Mouse (Mus musculus) limb, embryonic 12.5 days (tissue): ENCODE results near the gene Slc41a2. TPM values are rescaled to one million over a fixed set of nuclear protein-coding genes. Genes with fewer than 3 reads are reported as not detected.

ENCODE experiments used
- ATAC-seq: fragments of 200-750 bp; cut with Nextera tagmentation; 2 replicates; pipeline ENCODE4 v1.8.0; 2017; ENCODE audit warnings: low read depth, moderate TSS enrichment; ENCODE audit not compliant: insufficient number of reproducible peaks, insufficient read depth, low FRiP score, low TSS enrichment
- H3K27ac ChIP-seq: fragments of 300-500 bp; sonication (generic); 2 replicates; pipeline ENCODE4 v1.5.1; 2016; ENCODE audit warnings: mild to moderate bottlenecking, moderate library complexity
- H3K27me3 ChIP-seq: fragments of 300-500 bp; sonication (generic); 2 replicates; pipeline ENCODE4 v1.6.1; 2016; ENCODE audit warnings: mild to moderate bottlenecking, moderate library complexity
- H3K36me3 ChIP-seq: fragments of 300-500 bp; sonication (generic); 2 replicates; pipeline ENCODE4 v1.6.1; 2016; ENCODE audit warnings: mild to moderate bottlenecking, moderate library complexity
- H3K4me1 ChIP-seq: fragments of 300-500 bp; sonication (generic); replicated peaks from 2 replicates; pipeline ENCODE4 v1.6.1; 2016
- H3K4me2 ChIP-seq: fragments of 300-500 bp; sonication (generic); 2 replicates; pipeline ENCODE4 v1.6.1; 2016; ENCODE audit warnings: mild to moderate bottlenecking, moderate library complexity
- H3K4me3 ChIP-seq: fragments of 300-500 bp; sonication (generic); replicated peaks from 2 replicates; pipeline ENCODE4 v1.5.1; 2016; ENCODE audit warnings: mild to moderate bottlenecking
- H3K9ac ChIP-seq: fragments of 300-500 bp; sonication (generic); replicated peaks from 2 replicates; pipeline ENCODE4 v1.6.1; 2016; ENCODE audit warnings: mild to moderate bottlenecking, moderate library complexity
- H3K9me3 ChIP-seq: fragments of 300-500 bp; sonication (generic); 2 replicates; pipeline ENCODE4 v1.6.1; 2016; ENCODE audit warnings: mild to moderate bottlenecking, moderate library complexity
- WGBS: fragments of 180-500 bp; shearing (Covaris S2); methylation state at CpG from one replicate; pipeline ENCODE4 v1.1.7; 2016; 5-methylcytosine and 5-hydroxymethylcytosine counted together
- polyA plus RNA-seq: library from polyadenylated mRNA; unstranded; fragments of >200 nt; fragmentation: Nextera tagmentation; extraction: Ambion mirVana; gene quantifications from 2 replicates; pipeline ENCODE4 v1.2.1, GENCODE M21; 2016

Gene Slc41a2
- polyA plus RNA-seq, 1 experiment from 2014 or later: 0.44 TPM

DNA sequence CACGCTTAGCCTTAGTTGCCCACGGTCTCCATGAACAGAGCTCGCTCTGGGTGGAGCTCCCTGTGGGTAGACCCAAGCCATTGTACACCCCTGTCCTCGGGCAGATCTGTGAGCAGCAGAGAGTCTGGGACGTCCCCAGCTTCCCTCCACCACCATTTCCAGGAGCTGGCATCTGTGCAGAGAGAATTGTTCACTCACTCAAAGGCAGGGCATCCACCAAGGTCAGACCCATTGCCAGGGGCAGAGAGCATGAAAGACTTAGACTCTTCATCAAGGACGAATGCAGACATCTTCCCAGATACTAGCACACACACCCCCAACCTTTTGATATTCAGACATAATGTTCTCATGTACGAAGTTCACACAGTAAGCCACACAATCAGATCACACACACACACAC, 136.2 kb downstream of the Slc41a2 start:
- H3K9me3 ChIP-seq: no peaks in the 10 kb centered on the region
- H3K4me3 ChIP-seq: no peak overlapping the region
- H3K36me3 ChIP-seq: no peaks in the 10 kb centered on the region
- H3K4me2 ChIP-seq: no peak overlapping the region
- WGBS: 83% methylated on average over 7 of the region's 7 CpGs
- no peak overlapping the region for H3K27ac ChIP-seq
- no peak for ATAC-seq
- no peaks in the 10 kb centered on the region; the same call in 1 of the 2 replicates for H3K27me3 ChIP-seq
- no peak overlapping the region for H3K9ac ChIP-seq
- H3K4me1 ChIP-seq: no peaks in the 10 kb centered on the region

DNA sequence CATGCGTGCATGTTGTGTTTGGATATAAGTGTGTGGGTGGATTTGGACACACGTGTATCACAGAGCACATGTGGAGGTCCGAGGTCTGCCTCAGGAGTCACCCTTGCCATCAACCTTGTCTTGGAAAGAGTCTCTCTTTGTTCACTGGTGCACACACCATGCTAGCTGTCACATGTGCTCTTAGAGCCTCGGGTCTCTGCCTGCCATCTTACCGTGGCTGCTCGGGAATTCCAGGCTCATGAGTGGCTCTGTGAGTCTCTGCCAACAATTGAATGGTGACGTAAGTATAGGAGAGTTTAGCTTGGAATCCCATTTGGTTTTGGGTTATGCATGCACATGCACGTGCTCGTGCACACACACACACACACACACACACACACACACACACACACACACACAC, 138.4 kb downstream of the Slc41a2 start:
- no peak overlapping the region for H3K4me2 ChIP-seq
- H3K4me1 ChIP-seq: no peaks in the 10 kb centered on the region
- no peaks in the 10 kb centered on the region; the same call in 1 of the 2 replicates for H3K27me3 ChIP-seq
- H3K9ac ChIP-seq: no peak overlapping the region
- no peak overlapping the region for H3K4me3 ChIP-seq
- no peak overlapping the region for H3K27ac ChIP-seq
- H3K36me3 ChIP-seq: no peaks in the 10 kb centered on the region
- 91% methylated on average over 9 of the region's 9 CpGs for WGBS
- H3K9me3 ChIP-seq: no peaks in the 10 kb centered on the region
- ATAC-seq: no peak

DNA sequence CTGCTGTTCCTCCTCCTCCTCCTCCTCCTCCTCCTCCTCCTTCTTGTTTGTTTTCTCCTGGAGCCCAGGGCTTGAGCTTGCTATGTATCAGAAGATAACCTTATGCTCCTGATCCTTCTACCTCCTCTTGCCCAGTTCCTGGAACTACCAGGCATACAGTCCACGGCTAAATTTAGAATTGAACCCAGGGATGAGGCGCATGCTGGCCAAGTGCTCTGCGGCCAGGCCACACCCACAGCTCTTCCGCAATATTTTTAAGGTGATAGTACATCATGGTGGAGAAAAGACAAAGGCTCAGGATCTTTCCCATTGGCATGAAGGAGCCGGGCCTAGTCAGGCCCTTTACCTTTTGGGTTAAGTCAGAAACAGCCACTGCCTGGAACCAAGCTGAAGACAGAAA, 139.0 kb downstream of the Slc41a2 start:
- no peaks in the 10 kb centered on the region for H3K36me3 ChIP-seq
- H3K4me3 ChIP-seq: no peak overlapping the region
- peaks cover 3% of the 10 kb centered on the region; the same call in 1 of the 2 replicates for H3K4me1 ChIP-seq
- 88% methylated on average over 5 of the region's 5 CpGs for WGBS
- H3K27ac ChIP-seq: no peak overlapping the region
- ATAC-seq: no peak
- no peak overlapping the region for H3K4me2 ChIP-seq
- no peak overlapping the region for H3K9ac ChIP-seq
- H3K9me3 ChIP-seq: no peaks in the 10 kb centered on the region
- no peaks in the 10 kb centered on the region; the same call in 1 of the 2 replicates for H3K27me3 ChIP-seq

DNA sequence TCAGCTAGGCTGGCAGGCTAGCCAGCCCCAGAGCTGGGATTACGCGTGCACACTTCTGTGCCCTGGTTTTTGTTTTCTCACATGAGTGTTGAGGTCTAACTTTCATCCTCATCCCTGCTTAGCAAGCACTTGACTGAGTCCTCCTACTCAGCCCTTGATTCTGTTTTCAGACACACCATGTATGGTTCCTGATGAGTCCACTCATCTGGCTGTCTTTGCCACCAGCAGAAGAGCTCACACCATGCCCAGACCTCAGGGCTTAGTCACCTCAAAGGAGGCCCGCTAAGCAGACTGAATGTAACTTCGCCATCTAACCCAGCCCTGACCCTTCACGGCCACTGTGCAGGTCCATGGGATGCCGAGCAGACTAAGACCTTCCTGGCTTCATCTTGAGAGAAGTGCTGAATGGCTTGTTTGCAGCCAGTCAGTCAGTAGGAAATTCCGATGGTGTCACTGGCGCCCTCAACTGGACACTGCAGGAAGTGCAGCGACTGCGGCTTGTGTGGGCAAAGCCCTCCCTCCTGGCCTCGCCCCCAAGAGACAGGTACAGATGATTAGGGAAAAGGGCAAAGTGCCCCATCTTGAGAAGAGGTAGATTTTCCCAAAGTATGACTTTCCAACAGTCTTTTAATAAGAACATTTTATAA, 139.9 kb downstream of the Slc41a2 start:
- Histone ChIP-seq H3K4me2 (no peak overlapping the region), H3K36me3 (no peaks in the 10 kb centered on the region), H3K9ac (no peak overlapping the region), H3K27ac (no peak overlapping the region), H3K27me3 (no peaks in the 10 kb centered on the region), H3K4me3 (no peak overlapping the region), H3K9me3 (no peaks in the 10 kb centered on the region), H3K4me1 (peaks cover 7% of the 10 kb centered on the region; the same call in 1 of the 2 replicates)
- no peak for ATAC-seq
- WGBS: 53% methylated on average over 11 of the region's 11 CpGs

DNA sequence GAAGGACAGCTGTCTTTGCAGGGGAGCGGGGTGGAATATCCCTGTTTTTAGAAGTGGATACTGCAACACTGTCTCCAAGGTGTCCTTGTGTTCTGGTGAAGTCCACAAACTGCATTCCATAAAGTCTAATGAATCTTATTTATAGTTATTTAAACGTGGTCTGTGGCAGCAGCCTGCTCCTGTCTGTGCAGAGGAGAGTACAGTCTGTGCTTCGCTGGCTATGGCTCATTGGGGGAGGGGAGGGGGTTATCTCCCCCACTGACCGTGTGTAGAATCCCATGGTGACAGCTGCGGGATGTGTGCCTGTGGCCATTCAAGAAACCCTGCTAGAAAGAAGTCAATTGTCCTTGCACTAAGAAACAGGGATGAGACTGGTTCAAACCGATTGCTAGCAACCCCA, 145.7 kb downstream of the Slc41a2 start:
- peaks cover 11% of the 10 kb centered on the region; the same call in 1 of the 2 replicates for H3K36me3 ChIP-seq
- no peak overlapping the region for H3K4me3 ChIP-seq
- no peak overlapping the region for H3K9ac ChIP-seq
- no peaks in the 10 kb centered on the region for H3K9me3 ChIP-seq
- no peak for ATAC-seq
- WGBS: 67% methylated on average over 6 of the region's 6 CpGs
- H3K4me2 ChIP-seq: no peak overlapping the region
- no peaks in the 10 kb centered on the region for H3K27me3 ChIP-seq
- H3K27ac ChIP-seq: no peak overlapping the region
- peaks cover 9% of the 10 kb centered on the region; the same call in 1 of the 2 replicates for H3K4me1 ChIP-seq

DNA sequence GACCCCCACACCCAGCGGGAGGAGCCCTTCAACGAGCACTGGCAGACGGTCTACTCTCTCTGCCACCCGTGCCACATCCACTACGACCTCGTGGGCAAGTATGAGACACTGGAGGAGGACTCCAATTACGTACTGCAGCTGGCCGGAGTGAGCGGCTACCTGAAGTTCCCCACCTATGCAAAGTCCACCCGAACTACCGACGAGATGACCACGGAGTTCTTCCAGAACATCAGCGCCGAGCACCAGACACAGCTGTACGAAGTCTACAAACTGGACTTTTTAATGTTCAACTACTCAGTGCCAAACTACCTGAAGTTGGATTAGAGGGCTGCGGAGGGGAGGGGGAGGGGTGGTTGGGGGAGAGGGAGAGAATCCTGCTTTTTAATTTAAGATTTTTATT, 146.2 kb downstream of the Slc41a2 start:
- Histone ChIP-seq H3K9me3 (no peaks in the 10 kb centered on the region), H3K4me3 (no peak overlapping the region), H3K4me2 (no peak overlapping the region), H3K9ac (no peak overlapping the region), H3K27ac (no peak overlapping the region), H3K27me3 (no peaks in the 10 kb centered on the region), H3K36me3 (peaks cover 11% of the 10 kb centered on the region; the same call in 1 of the 2 replicates), H3K4me1 (peaks cover 9% of the 10 kb centered on the region; the same call in 1 of the 2 replicates)
- WGBS: 95% methylated on average over 17 of the region's 17 CpGs
- ATAC-seq: no peak

DNA sequence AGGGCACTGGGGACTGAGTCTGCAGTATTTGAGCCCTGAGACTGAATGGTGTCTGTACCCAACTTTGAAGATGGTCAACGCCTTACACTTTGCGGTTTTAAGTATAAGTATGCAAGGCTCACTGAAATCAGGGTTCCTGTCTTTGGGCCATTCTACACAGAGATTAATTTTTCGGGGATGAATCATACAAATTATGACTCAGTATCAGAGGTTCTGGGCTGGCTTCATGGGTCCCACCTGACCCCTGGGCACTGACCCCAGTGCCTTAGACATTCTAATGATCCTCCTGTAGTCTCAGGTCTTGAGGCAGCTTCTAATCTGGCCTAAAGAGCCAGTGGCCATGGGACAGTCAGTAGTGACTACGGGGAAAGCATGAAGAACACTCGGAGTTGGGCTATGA, 148.6 kb downstream of the Slc41a2 start:
- no peak for ATAC-seq
- no peaks in the 10 kb centered on the region for H3K9me3 ChIP-seq
- no peak overlapping the region for H3K9ac ChIP-seq
- no peak overlapping the region for H3K4me2 ChIP-seq
- peaks cover 14% of the 10 kb centered on the region for H3K4me1 ChIP-seq
- peaks cover 11% of the 10 kb centered on the region; the same call in 1 of the 2 replicates for H3K36me3 ChIP-seq
- WGBS: 93% methylated on average over 5 of the region's 5 CpGs
- no peak overlapping the region for H3K4me3 ChIP-seq
- peaks cover 7% of the 10 kb centered on the region; the same call in 1 of the 2 replicates for H3K27me3 ChIP-seq
- no peak overlapping the region for H3K27ac ChIP-seq

DNA sequence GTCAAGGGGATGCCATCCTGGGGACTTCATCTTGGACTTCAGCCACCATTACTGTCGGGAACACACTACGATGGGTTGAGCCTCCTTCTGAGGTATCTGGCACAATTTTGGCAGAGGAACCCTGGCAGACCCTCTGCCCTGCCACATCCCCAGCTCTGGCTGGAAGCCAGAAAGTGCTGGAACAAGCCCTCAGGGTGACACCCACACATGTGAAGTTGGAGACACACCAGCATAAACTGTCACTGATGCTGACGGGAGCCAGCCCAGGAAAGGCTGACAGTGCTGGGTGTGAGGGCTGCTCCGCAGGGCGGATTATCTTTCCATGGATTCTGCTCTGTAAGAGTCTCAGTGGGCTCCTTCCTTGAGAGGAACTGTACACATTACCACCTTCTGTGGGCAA, 150.7 kb downstream of the Slc41a2 start:
- ATAC-seq: no peak
- no peak overlapping the region for H3K4me3 ChIP-seq
- H3K27ac ChIP-seq: no peak overlapping the region
- H3K4me1 ChIP-seq: peaks cover 21% of the 10 kb centered on the region
- H3K4me2 ChIP-seq: no peak overlapping the region
- H3K36me3 ChIP-seq: peaks cover 11% of the 10 kb centered on the region; the same call in 1 of the 2 replicates
- H3K9ac ChIP-seq: no peak overlapping the region
- WGBS: 82% methylated on average over 5 of the region's 5 CpGs
- peaks cover 8% of the 10 kb centered on the region for H3K27me3 ChIP-seq
- H3K9me3 ChIP-seq: no peaks in the 10 kb centered on the region

DNA sequence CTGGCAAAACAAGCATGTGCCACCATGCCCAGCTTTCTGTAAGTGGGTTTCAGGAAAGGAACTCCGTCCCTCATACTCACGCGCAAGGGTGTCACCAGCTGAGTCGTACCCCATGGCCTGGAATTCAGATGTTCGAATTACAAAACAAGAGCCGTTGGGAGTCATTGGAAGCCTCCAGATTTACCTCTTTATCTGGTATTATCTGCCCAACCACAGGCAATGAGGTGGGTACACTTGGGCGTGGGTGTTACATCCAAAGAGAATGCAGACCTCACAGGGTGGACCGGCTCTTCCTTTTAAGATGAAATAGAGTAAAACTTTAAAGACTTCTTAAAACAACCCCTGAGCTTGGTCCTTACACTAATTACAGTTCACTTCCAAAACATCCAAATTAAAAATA, 151.5 kb downstream of the Slc41a2 start:
- Histone ChIP-seq H3K4me3 (no peak overlapping the region), H3K27ac (no peak overlapping the region), H3K4me1 (peaks cover 27% of the 10 kb centered on the region), H3K4me2 (no peak overlapping the region), H3K27me3 (peaks cover 10% of the 10 kb centered on the region), H3K36me3 (peaks cover 6% of the 10 kb centered on the region; the same call in 1 of the 2 replicates), H3K9me3 (no peaks in the 10 kb centered on the region), H3K9ac (no peak overlapping the region)
- no peak for ATAC-seq
- 79% methylated on average over 8 of the region's 8 CpGs for WGBS

DNA sequence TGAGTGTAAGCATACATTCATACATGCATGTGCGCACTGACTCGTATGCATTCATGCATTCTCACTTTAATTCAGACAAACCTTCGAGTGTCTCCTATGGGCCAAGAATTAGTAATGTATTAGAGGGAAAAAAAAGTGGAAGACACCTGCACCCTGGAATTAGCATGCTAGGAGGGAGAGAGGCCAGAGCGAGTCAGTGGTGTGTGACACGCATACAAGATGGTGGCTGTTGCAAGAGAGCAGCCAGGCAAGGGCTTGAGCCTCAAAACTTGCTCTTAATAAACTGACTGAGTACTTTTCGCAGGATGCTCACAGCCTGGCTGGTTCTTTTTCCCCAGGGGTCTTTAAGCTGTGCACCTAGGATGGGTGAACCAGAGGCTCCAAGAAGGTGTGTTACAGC, 152.6 kb downstream of the Slc41a2 start:
- ATAC-seq: no peak
- no peak overlapping the region for H3K9ac ChIP-seq
- H3K27me3 ChIP-seq: peaks cover 10% of the 10 kb centered on the region
- no peaks in the 10 kb centered on the region for H3K36me3 ChIP-seq
- no peak overlapping the region for H3K4me3 ChIP-seq
- no peak overlapping the region for H3K27ac ChIP-seq
- no peaks in the 10 kb centered on the region for H3K9me3 ChIP-seq
- no peak overlapping the region for H3K4me2 ChIP-seq
- WGBS: 94% methylated on average over 6 of the region's 6 CpGs
- H3K4me1 ChIP-seq: peaks cover 27% of the 10 kb centered on the region

DNA sequence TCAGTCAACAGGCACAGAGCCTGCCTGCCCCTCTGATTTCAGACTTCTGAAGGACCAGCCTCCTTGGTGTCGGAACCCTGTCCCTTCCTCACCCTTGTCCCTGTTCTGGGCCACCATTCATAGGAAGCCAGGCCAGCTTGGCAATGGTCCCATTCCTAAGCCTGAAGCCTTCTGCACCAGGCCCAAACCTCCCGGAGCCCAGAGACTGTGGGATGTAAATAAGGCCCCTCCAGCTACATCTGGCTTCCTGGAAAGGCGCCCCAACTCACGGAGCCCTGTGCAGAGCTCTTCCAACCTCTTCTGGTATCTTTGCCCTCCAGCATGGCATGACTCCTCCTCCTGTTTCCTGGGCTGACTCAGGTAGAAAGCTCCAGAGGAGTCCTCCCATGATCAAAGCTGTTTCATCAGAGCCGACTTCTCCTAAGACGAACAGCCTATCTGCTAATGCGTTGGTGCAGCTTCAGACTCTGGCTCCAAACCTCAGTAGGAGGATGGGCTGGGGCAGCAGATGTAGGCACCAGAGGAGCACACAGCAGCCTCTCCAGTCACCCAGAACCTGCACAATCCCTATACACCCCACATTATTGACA, 153.1 kb downstream of the Slc41a2 start:
- Histone ChIP-seq H3K4me3 (no peak overlapping the region), H3K9me3 (peaks cover under 1% of the 10 kb centered on the region; the same call in 1 of the 2 replicates), H3K4me2 (no peak overlapping the region), H3K36me3 (no peaks in the 10 kb centered on the region), H3K27ac (peak overlapping the region; percentile 13; the same call in 1 of the 2 replicates), H3K4me1 (peaks cover 27% of the 10 kb centered on the region), H3K9ac (no peak overlapping the region), H3K27me3 (peaks cover 10% of the 10 kb centered on the region)
- 72% methylated on average over 7 of the region's 7 CpGs for WGBS
- ATAC-seq: no peak
